Mouse (Mus musculus): Measurements from ENCODE around the gene Asb8. TPM values are rescaled to one million over a fixed set of nuclear protein-coding genes. Genes with fewer than 3 reads are reported as not detected.
A peak's percentile ranks its signal among the peaks of the same experiment; 100 is the strongest.

Gene Asb8
- polyA plus RNA-seq, 1 experiment, result 50.3 TPM

- no peaks in the 10 kb centered on the region for H3K79me2 ChIP-seq (ENCODE audit: control insufficient read depth, insufficient read depth)
- no peak overlapping the region for H3ac ChIP-seq (ENCODE audit: control insufficient read depth, insufficient read length)
- no peak overlapping the region for H3K4me2 ChIP-seq (ENCODE audit: low read depth)
- TF ChIP-seq MYOD1 (IDR thresholded peaks at IDR 0.05; ENCODE audit: control insufficient read depth in 1 of 3, insufficient read length in 2 of 3, low read depth in 2 of 3) (no peak), USF1 (IDR thresholded peaks at IDR 0.05; ENCODE audit: low read depth) (no peak), SRF (IDR thresholded peaks at IDR 0.05; ENCODE audit: control insufficient read depth, insufficient read length, low read depth) (no peak), CEBPB (IDR thresholded peaks at IDR 0.05; ENCODE audit: insufficient read depth, poor library complexity, severe bottlenecking) (no peak)
- H3K4me3 ChIP-seq, result no peak overlapping the region
- no peaks in the 10 kb centered on the region for H3K27me3 ChIP-seq (ENCODE audit: control insufficient read depth, insufficient read depth, insufficient read length)
- no peaks in the 10 kb centered on the region for H3K36me3 ChIP-seq (ENCODE audit: control insufficient read depth, insufficient read depth)
These were observed 8.2 kb downstream of the Asb8 start for GRCm38 (mm10) chr15:98157253-98157652.

- TF ChIP-seq MYOD1 (IDR thresholded peaks at IDR 0.05; ENCODE audit: control insufficient read depth in 1 of 3, insufficient read length in 2 of 3, low read depth in 2 of 3) (peak in 1 of 3 experiments; percentile 50), SRF (IDR thresholded peaks at IDR 0.05; ENCODE audit: control insufficient read depth, insufficient read length, low read depth) (no peak), POLR2AphosphoS2 (IDR thresholded peaks at IDR 0.05; ENCODE audit: insufficient read length, low read depth) (no peak), MYOG (IDR thresholded peaks at IDR 0.05; ENCODE audit: control insufficient read depth in 1 of 3, insufficient read depth in 1 of 3, insufficient read length in 2 of 3, low read depth in 2 of 3) (peak in 1 of 3 experiments; percentile 61)
- Histone ChIP-seq H3K27me3 (ENCODE audit: control insufficient read depth, insufficient read depth, insufficient read length) (no peaks in the 10 kb centered on the region), H3K79me2 (ENCODE audit: control insufficient read depth, insufficient read depth) (no peaks in the 10 kb centered on the region), H3K4me3 (no peak overlapping the region), H3K4me2 (ENCODE audit: low read depth) (no peak overlapping the region), H3K36me3 (ENCODE audit: control insufficient read depth, insufficient read depth) (no peaks in the 10 kb centered on the region), H3ac (ENCODE audit: control insufficient read depth, insufficient read length) (no peak overlapping the region)
These were observed 9.5 kb downstream of the Asb8 start for GRCm38 (mm10) chr15:98155944-98156343.

GRCm38 (mm10) chr15:98155272-98155671 is 10.2 kb downstream of the Asb8 start:
- Histone ChIP-seq H3K4me2 (ENCODE audit: low read depth) (no peak overlapping the region), H3K27me3 (ENCODE audit: control insufficient read depth, insufficient read depth, insufficient read length) (no peaks in the 10 kb centered on the region)
- TF ChIP-seq REST (IDR thresholded peaks at IDR 0.05; ENCODE audit: insufficient read depth, insufficient read length), result no peak
- TF ChIP-seq MYOG (IDR thresholded peaks at IDR 0.05; ENCODE audit: control insufficient read depth in 1 of 3, insufficient read depth in 1 of 3, insufficient read length in 2 of 3, low read depth in 2 of 3), result no peak
- no peak for TF ChIP-seq TCF3 (IDR thresholded peaks at IDR 0.05; ENCODE audit: insufficient read length, low read depth)
- no peak for TF ChIP-seq POLR2A (IDR thresholded peaks at IDR 0.05; ENCODE audit: insufficient read length, low read depth)
- no peak for TF ChIP-seq MYOD1 (IDR thresholded peaks at IDR 0.05; ENCODE audit: control insufficient read depth in 1 of 3, insufficient read length in 2 of 3, low read depth in 2 of 3)

GRCm38 (mm10) chr15:98154631-98155030 is 10.8 kb downstream of the Asb8 start:
- no peak overlapping the region for H3K4me3 ChIP-seq
- TF ChIP-seq POLR2AphosphoS2 (IDR thresholded peaks at IDR 0.05; ENCODE audit: insufficient read length, low read depth), result no peak
- no peak for TF ChIP-seq MAX (IDR thresholded peaks at IDR 0.05; ENCODE audit: low read depth)
- TF ChIP-seq MYOG (IDR thresholded peaks at IDR 0.05; ENCODE audit: control insufficient read depth in 1 of 3, insufficient read depth in 1 of 3, insufficient read length in 2 of 3, low read depth in 2 of 3), result no peak
- no peak for TF ChIP-seq MYOD1 (IDR thresholded peaks at IDR 0.05; ENCODE audit: control insufficient read depth in 1 of 3, insufficient read length in 2 of 3, low read depth in 2 of 3)
- TF ChIP-seq TCF12 (IDR thresholded peaks at IDR 0.05; ENCODE audit: insufficient read depth, poor library complexity, severe bottlenecking), result no peak
- TF ChIP-seq E2F4 (IDR thresholded peaks at IDR 0.05; ENCODE audit: insufficient read depth), result no peak
- no peak for TF ChIP-seq REST (IDR thresholded peaks at IDR 0.05; ENCODE audit: insufficient read depth, insufficient read length)
- TF ChIP-seq CEBPB (IDR thresholded peaks at IDR 0.05; ENCODE audit: insufficient read depth, poor library complexity, severe bottlenecking), result no peak
- no peak for TF ChIP-seq USF1 (IDR thresholded peaks at IDR 0.05; ENCODE audit: low read depth)
- H3K27me3 ChIP-seq (ENCODE audit: control insufficient read depth, insufficient read depth, insufficient read length), result no peaks in the 10 kb centered on the region
- H3K4me2 ChIP-seq (ENCODE audit: low read depth), result no peak overlapping the region
- H3K79me2 ChIP-seq (ENCODE audit: control insufficient read depth, insufficient read depth), result no peaks in the 10 kb centered on the region
- H3K36me3 ChIP-seq (ENCODE audit: control insufficient read depth, insufficient read depth), result no peaks in the 10 kb centered on the region
- H3ac ChIP-seq (ENCODE audit: control insufficient read depth, insufficient read length), result no peak overlapping the region

More at GRCm38 (mm10) chr15:98155272-98155671, 10.2 kb downstream of the Asb8 start:
- Histone ChIP-seq H3ac (ENCODE audit: control insufficient read depth, insufficient read length) (no peak overlapping the region), H3K79me2 (ENCODE audit: control insufficient read depth, insufficient read depth) (no peaks in the 10 kb centered on the region), H3K4me3 (no peak overlapping the region), H3K36me3 (ENCODE audit: control insufficient read depth, insufficient read depth) (no peaks in the 10 kb centered on the region)

- Histone ChIP-seq H3K27me3 (ENCODE audit: control insufficient read depth, insufficient read depth, insufficient read length) (no peaks in the 10 kb centered on the region), H3K4me3 (no peak overlapping the region), H3K4me2 (ENCODE audit: low read depth) (no peak overlapping the region), H3K79me2 (ENCODE audit: control insufficient read depth, insufficient read depth) (no peaks in the 10 kb centered on the region), H3ac (ENCODE audit: control insufficient read depth, insufficient read length) (no peak overlapping the region), H3K36me3 (ENCODE audit: control insufficient read depth, insufficient read depth) (no peaks in the 10 kb centered on the region)
- TF ChIP-seq POLR2A (IDR thresholded peaks at IDR 0.05; ENCODE audit: insufficient read length, low read depth) (no peak), CEBPB (IDR thresholded peaks at IDR 0.05; ENCODE audit: insufficient read depth, poor library complexity, severe bottlenecking) (no peak), E2F4 (IDR thresholded peaks at IDR 0.05; ENCODE audit: insufficient read depth) (no peak), MAX (IDR thresholded peaks at IDR 0.05; ENCODE audit: low read depth) (no peak), MYOG (IDR thresholded peaks at IDR 0.05; ENCODE audit: control insufficient read depth in 1 of 3, insufficient read depth in 1 of 3, insufficient read length in 2 of 3, low read depth in 2 of 3) (no peak), USF1 (IDR thresholded peaks at IDR 0.05; ENCODE audit: low read depth) (no peak), SRF (IDR thresholded peaks at IDR 0.05; ENCODE audit: control insufficient read depth, insufficient read length, low read depth) (no peak), TCF12 (IDR thresholded peaks at IDR 0.05; ENCODE audit: insufficient read depth, poor library complexity, severe bottlenecking) (no peak), TCF3 (IDR thresholded peaks at IDR 0.05; ENCODE audit: insufficient read length, low read depth) (no peak), REST (IDR thresholded peaks at IDR 0.05; ENCODE audit: insufficient read depth, insufficient read length) (no peak), POLR2AphosphoS2 (IDR thresholded peaks at IDR 0.05; ENCODE audit: insufficient read length, low read depth) (no peak), MYOD1 (IDR thresholded peaks at IDR 0.05; ENCODE audit: control insufficient read depth in 1 of 3, insufficient read length in 2 of 3, low read depth in 2 of 3) (no peak)
These were observed 11.3 kb downstream of the Asb8 start for GRCm38 (mm10) chr15:98154146-98154545.
